Mouse (Mus musculus) monocyte, adult 2 months (primary cell): Measurements from ENCODE around the gene Gm20388.

ENCODE experiments used
- DNase-seq, 2 experiments: peaks; one replicate each; pipeline ENCODE4 v3.0.0; 2022; ENCODE audit warnings: low spot score in 2 of 2, low read depth in 1 of 2

Gene Gm20388

GRCm38 (mm10) chr8:120423576-120423975 is 512.9 kb downstream of the Gm20388 start:
- no peak for DNase-seq

- DNase-seq, result no peak
Observed at GRCm38 (mm10) chr8:120424829-120425198, 514.2 kb downstream of the Gm20388 start.

GRCm38 (mm10) chr8:120425199-120425941 is 514.7 kb downstream of the Gm20388 start:
- no peak for DNase-seq

- no peak for DNase-seq
Observed at GRCm38 (mm10) chr8:120426105-120426504, 515.5 kb downstream of the Gm20388 start.

- no peak for DNase-seq
Observed at GRCm38 (mm10) chr8:120426622-120427385, 516.2 kb downstream of the Gm20388 start.

- no peak for DNase-seq
Observed at GRCm38 (mm10) chr8:120428492-120428891, 517.9 kb downstream of the Gm20388 start.

- DNase-seq, result no peak
Observed at GRCm38 (mm10) chr8:120429116-120429515, 518.5 kb downstream of the Gm20388 start.

GRCm38 (mm10) chr8:120431042-120431441 is 520.4 kb downstream of the Gm20388 start:
- no peak for DNase-seq

GRCm38 (mm10) chr8:120432438-120432837 is 521.8 kb downstream of the Gm20388 start:
- no peak for DNase-seq

- no peak for DNase-seq
Observed at GRCm38 (mm10) chr8:120433143-120433542, 522.5 kb downstream of the Gm20388 start.

GRCm38 (mm10) chr8:120433734-120434133 is 523.1 kb downstream of the Gm20388 start:
- no peak for DNase-seq

- peak in 1 of 2 experiments; percentile 64 for DNase-seq
Observed at GRCm38 (mm10) chr8:120435781-120436180, 525.1 kb downstream of the Gm20388 start.

GRCm38 (mm10) chr8:120436491-120437030 is 525.9 kb downstream of the Gm20388 start:
- peak in 1 of 2 experiments; percentile 26 for DNase-seq

GRCm38 (mm10) chr8:120437207-120437606 is 526.6 kb downstream of the Gm20388 start:
- peak in 1 of 2 experiments; percentile 40 for DNase-seq

GRCm38 (mm10) chr8:120437666-120438395 is 527.2 kb downstream of the Gm20388 start:
- DNase-seq, result no peak

GRCm38 (mm10) chr8:120439309-120439708 is 528.7 kb downstream of the Gm20388 start:
- DNase-seq, result no peak

- DNase-seq, result no peak
Observed at GRCm38 (mm10) chr8:120440739-120441138, 530.1 kb downstream of the Gm20388 start.

GRCm38 (mm10) chr8:120441637-120442036 is 531.0 kb downstream of the Gm20388 start:
- DNase-seq, result no peak

GRCm38 (mm10) chr8:120442306-120443003 is 531.8 kb downstream of the Gm20388 start:
- DNase-seq, result no peak

GRCm38 (mm10) chr8:120445249-120445648 is 534.6 kb downstream of the Gm20388 start:
- DNase-seq, result peak; percentile 71 to 77

- DNase-seq, result no peak
Observed at GRCm38 (mm10) chr8:120448131-120448530, 537.5 kb downstream of the Gm20388 start.
